Mouse (Mus musculus): ENCODE measurements around the gene Smurf2.

- TF ChIP-seq CTCF (IDR thresholded peaks at IDR 0.05; ENCODE audit: borderline replicate concordance, insufficient read depth, low read length): no peak
- no peak for TF ChIP-seq POLR2A (IDR thresholded peaks at IDR 0.05; ENCODE audit: low read depth, low read length)
Measured at GRCm38 (mm10) chr11:106819595-106819994, 100.9 kb downstream of the Smurf2 start.

Measured in embryonic fibroblast, embryonic 13.5 days (primary cell).